In genomic region chr3:37639690-37640089, GRCm38 (mm10) we compare ENCODE assay signal across 8 mouse cellular contexts. TPM values are rescaled to one million over a fixed set of nuclear protein-coding genes. Genes with fewer than 3 reads are reported as not detected.
DNase-seq lines count a peak whose midpoint lies in the region; ATAC-seq and TF ChIP-seq lines count a peak whose summit lies in the region.

Gene Spry1, plus strand, starts transcription at chr3:37639947.

- H3K9me3 ChIP-seq in heart, embryonic 13.5 days: no peaks in the 10 kb centered on the region
- H3K9me3 ChIP-seq in kidney, postnatal 0 days (replicated peaks; ENCODE audit: low read length): no peaks in the 10 kb centered on the region

- peaks cover 17% of the 10 kb centered on the region for H3K36me3 ChIP-seq in heart, embryonic 13.5 days
- H3K36me3 ChIP-seq in kidney, postnatal 0 days (ENCODE audit: insufficient read depth, low read length): peaks cover 14% of the 10 kb centered on the region; the same call in 1 of the 2 replicates
- H3K36me3 ChIP-seq in liver, adult 2 months (ENCODE audit: control insufficient read depth, insufficient read depth, low read length): peaks cover 3% of the 10 kb centered on the region; the same call in 1 of the 2 replicates

- H3K9ac ChIP-seq in heart, embryonic 13.5 days: peak within 1 kb of the TSS; percentile 91
- peak within 1 kb of the TSS; percentile 90 for H3K9ac ChIP-seq in kidney, postnatal 0 days (ENCODE audit: low read depth, low read length)
- H3K9ac ChIP-seq in liver, adult 2 months (ENCODE audit: low read depth, low read length): peak within 1 kb of the TSS; percentile 84

- peaks cover 25% of the 10 kb centered on the region for H3K4me1 ChIP-seq in heart, embryonic 13.5 days
- H3K4me1 ChIP-seq in kidney, postnatal 0 days (replicated peaks; ENCODE audit: insufficient read depth, low read length): peaks cover 16% of the 10 kb centered on the region
- H3K4me1 ChIP-seq in liver, adult 2 months (ENCODE audit: control insufficient read depth, insufficient read depth, low read length): peaks cover 2% of the 10 kb centered on the region; the same call in 1 of the 2 replicates

- H3K4me3 ChIP-seq in heart, embryonic 13.5 days: peak within 1 kb of the TSS; percentile 88
- H3K4me3 ChIP-seq in kidney, postnatal 0 days (replicated peaks; ENCODE audit: low read depth, low read length): peak within 1 kb of the TSS; percentile 83
- peak within 1 kb of the TSS; percentile 85 for H3K4me3 ChIP-seq in liver, adult 2 months (ENCODE audit: insufficient read depth, low read depth, low read length)

- under 1% methylated on average over 38 of the region's 38 CpGs for WGBS in heart, embryonic 13.5 days
- WGBS in kidney, postnatal 0 days: under 1% methylated on average over 38 of the region's 38 CpGs
- WGBS in liver, adult 2 months: under 1% methylated on average over 38 of the region's 38 CpGs

- H3K27me3 ChIP-seq in heart, embryonic 13.5 days (replicated peaks): peaks cover 6% of the 10 kb centered on the region; the same call in 1 of the 2 replicates
- no peaks in the 10 kb centered on the region for H3K27me3 ChIP-seq in kidney, postnatal 0 days (ENCODE audit: insufficient read depth, low read length)
- H3K27me3 ChIP-seq in liver, adult 2 months (ENCODE audit: control insufficient read depth, insufficient read depth, low read length): no peaks in the 10 kb centered on the region

- no peak for TF ChIP-seq CTCF in kidney, postnatal 0 days (IDR thresholded peaks at IDR 0.05; ENCODE audit: low read depth)
- 0 out of 2 replicates have a peak, but pooled peaks have one; percentile 4 for TF ChIP-seq CTCF in liver, adult 2 months (IDR thresholded peaks at IDR 0.05; ENCODE audit: low read depth, low read length)

- ATAC-seq in heart, embryonic 13.5 days (ENCODE audit: extremely low read depth, insufficient number of reproducible peaks, low FRiP score, low TSS enrichment): peak; percentile 61; the same call in 1 of the 2 replicates
- peak; percentile 80 for ATAC-seq in kidney, postnatal 0 days (replicated peaks; ENCODE audit: low FRiP score, low read depth)
- peak; percentile 83 for ATAC-seq in monocyte, adult 5-6 weeks (replicated peaks; ENCODE audit: insufficient number of reproducible peaks, low FRiP score, low TSS enrichment, poor library complexity, severe bottlenecking)

- H3K4me2 ChIP-seq in heart, embryonic 13.5 days: peak within 1 kb of the TSS; percentile 92
- peak within 1 kb of the TSS; percentile 74 for H3K4me2 ChIP-seq in kidney, postnatal 0 days (ENCODE audit: low read length)

- DNase-seq in CD4-positive helper T cell, adult 2 months (ENCODE audit: low read depth, low spot score): peak; percentile 92
- DNase-seq in c-Kit-negative CD71-positive TER-119-positive erythroid progenitor cells, embryonic 14.5 days (ENCODE audit: low read depth, low spot score): peak; percentile 66
- DNase-seq in fibroblast of lung, adult 2 months (ENCODE audit: low read depth): peak; percentile 49
- DNase-seq in kidney, postnatal 0 days (ENCODE audit: low spot score): peak; percentile 95
- peak; percentile 75 for DNase-seq in liver, adult 2 months (ENCODE audit: extremely low read depth, low read depth, low spot score)
- peak; percentile 85 to 88 for DNase-seq in spleen, postnatal 36 days (ENCODE audit: low spot score in 2 of 2)

- H3K79me2 ChIP-seq in liver, adult 2 months (ENCODE audit: control insufficient read depth, insufficient read depth, low read length): 0 out of 2 replicates have a peak, but pooled peaks cover 4% of the 10 kb centered on the region

- peak within 1 kb of the TSS; percentile 88 for H3K27ac ChIP-seq in heart, embryonic 13.5 days (replicated peaks)
- H3K27ac ChIP-seq in kidney, postnatal 0 days: peak within 1 kb of the TSS; percentile 95
- H3K27ac ChIP-seq in liver, adult 2 months (replicated peaks; ENCODE audit: insufficient read depth, low read depth, low read length): peak within 1 kb of the TSS; percentile 29

- peak; percentile 59; the same call in 1 of the 2 replicates for TF ChIP-seq POLR2A in liver, adult 2 months (IDR thresholded peaks at IDR 0.05; ENCODE audit: extremely low read depth, insufficient read depth, low read length)

RNA-seq across cellular contexts. Expression of gene Spry1, which starts in this region (rescaled TPM):
- polyA plus RNA-seq in heart, embryonic 13.5 days (2015; fragmentation: Nextera tagmentation; extraction: Ambion mirVana): 5.6 and 6.4 TPM in 2 replicates
- 31.8 and 39.6 TPM in 2 replicates for polyA plus RNA-seq in kidney, postnatal 0 days (2015; fragmentation: Nextera tagmentation; extraction: Ambion mirVana)
- total RNA-seq in liver, adult 2 months (2014; rRNA removed): 2.8 and 4.2 TPM in 2 replicates
- polyA plus RNA-seq in liver, adult 2 months (2012; rRNA removed): 5.5 and 5.9 TPM in 2 replicates
- 0.48 to 0.96 TPM in 2 of 3 replicates, not detected in the other for total RNA-seq in monocyte, adult 5-6 weeks (2017)

Comparison
In these comparisons a context has a peak if more than half of its experiments do, and no peak if none do; other contexts are left out.
1. Peak in every context shown above with its lines: DNase-seq, ATAC-seq, H3K4me3 ChIP-seq and H3K27ac ChIP-seq.
2. Peak in ATAC-seq in monocyte, adult 5-6 weeks; RNA of the gene not detected or under 1 TPM.
3. H3K27ac ChIP-seq: peak in every context shown above with its lines; median percentile 95 in kidney, postnatal 0 days; 88 in heart, embryonic 13.5 days; 29 in liver, adult 2 months.